Mouse (Mus musculus): ENCODE measurements around the gene Zfp788. TPM values are rescaled to one million over a fixed set of nuclear protein-coding genes. Genes with fewer than 3 reads are reported as not detected.

Gene Zfp788
- 0.29 and 0.37 TPM in 2 replicates for polyA plus RNA-seq (2012)

DNA sequence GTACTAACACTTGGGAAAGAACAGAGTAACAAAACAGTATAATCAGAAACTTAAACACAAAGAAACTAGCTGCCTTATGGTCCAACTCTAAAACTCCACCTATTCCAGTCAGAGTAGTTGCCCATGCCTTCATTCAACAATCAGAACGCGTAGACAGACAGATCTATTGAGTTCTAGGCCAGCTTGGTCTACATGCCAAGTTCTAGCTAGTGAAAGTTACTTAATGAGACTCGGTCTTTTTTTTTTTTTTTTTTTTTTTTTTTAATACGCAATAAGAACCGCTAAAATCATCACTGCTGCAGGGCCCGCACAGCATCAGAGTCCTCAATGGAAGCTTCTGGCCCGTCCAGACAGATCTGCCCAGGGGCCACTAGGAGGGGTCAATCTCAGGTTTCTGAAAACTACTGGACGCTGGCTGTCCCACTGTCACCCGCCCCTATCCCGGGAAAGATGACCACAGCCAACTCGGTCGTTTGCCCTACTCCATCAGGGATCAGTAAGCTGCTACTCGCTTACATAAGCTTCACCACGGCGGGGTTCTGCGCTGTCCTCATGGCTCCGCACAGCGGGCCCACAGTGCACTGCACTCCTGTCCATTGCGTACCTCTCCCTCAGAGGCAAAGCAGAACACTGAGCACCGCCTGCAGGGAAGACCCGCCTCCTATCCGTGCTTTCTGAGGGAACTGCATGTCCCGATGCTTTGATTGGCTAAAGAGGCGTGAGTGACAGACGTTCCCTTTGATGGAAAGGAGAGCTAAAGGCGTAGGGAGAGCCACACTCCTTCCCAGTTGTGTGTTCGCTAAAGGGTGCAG is at the start of gene Zfp788:
Zfp788 (plus strand) TSS at position 795 of the 812 bp plus-strand sequence.

DNA sequence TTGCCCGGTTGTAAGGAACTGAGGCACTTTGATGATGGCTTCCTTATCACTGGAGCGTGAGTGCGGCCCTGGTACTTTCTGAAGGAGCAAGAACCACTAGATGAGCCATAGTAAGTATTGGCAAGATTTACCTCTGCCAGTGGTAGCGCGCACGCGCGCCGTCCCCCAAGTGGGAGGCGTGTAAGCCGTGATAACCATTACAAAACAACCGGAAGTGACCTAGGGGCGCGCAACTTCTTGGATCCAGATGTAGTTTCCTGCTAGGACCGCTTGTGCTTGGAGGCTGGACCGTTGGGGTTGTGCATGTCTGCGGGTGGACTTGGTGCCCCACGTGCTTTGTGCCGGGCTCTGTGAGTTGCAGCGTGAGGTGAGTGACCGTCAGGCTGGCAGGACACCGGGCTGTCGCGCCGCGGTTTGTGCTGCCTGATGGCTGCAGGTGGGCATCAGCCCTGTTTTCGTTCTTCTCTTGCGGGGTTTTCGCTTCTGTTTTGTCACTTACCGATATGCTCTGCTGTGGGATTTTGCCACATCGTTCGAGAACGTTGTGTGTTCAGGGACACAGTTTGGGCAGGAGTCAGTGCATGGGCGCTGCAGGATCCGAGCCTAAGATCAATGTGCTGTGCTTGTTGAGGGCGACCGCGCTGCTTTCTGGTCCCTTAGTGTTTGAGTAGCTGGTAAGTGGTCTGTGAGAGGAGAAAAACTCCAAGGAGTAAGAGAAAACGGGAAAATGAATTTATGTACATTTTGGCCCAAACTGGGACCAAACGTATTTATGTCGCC is 33.8 kb upstream of the Zfp788 start, which contains the start of gene 2610021A01Rik:
2610021A01Rik (plus strand) TSS at position 197 of the 780 bp plus-strand sequence.

Other genes with a start within 250 kb of the Zfp788 start
- 0.30 and 0.36 TPM in 2 replicates for gene AI987944, start 239.8 kb upstream of the Zfp788 start, polyA plus RNA-seq (2012)
- not detected in 2 replicates for gene Vmn2r57, start 184.5 kb upstream of the Zfp788 start, polyA plus RNA-seq (2012)
- gene Gm20449, start 133.8 kb upstream of the Zfp788 start, polyA plus RNA-seq (2012): not detected in 2 replicates
- 0.15 and 0.21 TPM in 2 replicates for gene AW146154, start 133.3 kb upstream of the Zfp788 start, polyA plus RNA-seq (2012)
- gene Gm6871, start 59.5 kb upstream of the Zfp788 start, polyA plus RNA-seq (2012): not detected in 2 replicates
- gene 2610021A01Rik, start 34.0 kb upstream of the Zfp788 start, polyA plus RNA-seq (2012): 0.48 and 0.53 TPM in 2 replicates
- gene Vmn2r58, start 239.5 kb downstream of the Zfp788 start, polyA plus RNA-seq (2012): not detected in 2 replicates